Mouse (Mus musculus): Measurements from ENCODE around the gene Arhgef17. TPM values are rescaled to one million over a fixed set of nuclear protein-coding genes. Genes with fewer than 3 reads are reported as not detected.

Gene Arhgef17
- polyA plus RNA-seq, 1 experiment from 2014 or later, result 8.7 TPM

- Histone ChIP-seq H3K27me3 (no peaks in the 10 kb centered on the region), H3K9ac (no peak overlapping the region), H3K36me3 (no peaks in the 10 kb centered on the region), H3K9me3 (replicated peaks) (no peaks in the 10 kb centered on the region), H3K4me3 (replicated peaks) (no peak overlapping the region), H3K27ac (replicated peaks) (no peak overlapping the region), H3K4me1 (peaks cover 21% of the 10 kb centered on the region), H3K4me2 (replicated peaks) (no peak overlapping the region)
- ATAC-seq (ENCODE audit: insufficient number of reproducible peaks, low FRiP score, low TSS enrichment, low read depth), result no peak
- WGBS, result 37% methylated on average over 5 of the region's 5 CpGs
Measured at GRCm38 (mm10) chr7:100941169-100941568, 9.3 kb upstream of the Arhgef17 start.

GRCm38 (mm10) chr7:100938106-100938505 lies 6.2 kb upstream of the Arhgef17 start:
- Histone ChIP-seq H3K4me1 (peaks cover 17% of the 10 kb centered on the region), H3K4me3 (replicated peaks) (no peak overlapping the region), H3K9ac (no peak overlapping the region), H3K27me3 (no peaks in the 10 kb centered on the region), H3K36me3 (no peaks in the 10 kb centered on the region), H3K4me2 (replicated peaks) (no peak overlapping the region), H3K27ac (replicated peaks) (no peak overlapping the region), H3K9me3 (replicated peaks) (no peaks in the 10 kb centered on the region)
- ATAC-seq (ENCODE audit: insufficient number of reproducible peaks, low FRiP score, low TSS enrichment, low read depth), result no peak
- WGBS, result 88% methylated on average over 16 of the region's 16 CpGs

GRCm38 (mm10) chr7:100937481-100937880 lies 5.6 kb upstream of the Arhgef17 start:
- Histone ChIP-seq H3K4me1 (peaks cover 15% of the 10 kb centered on the region), H3K27ac (replicated peaks) (no peak overlapping the region), H3K27me3 (no peaks in the 10 kb centered on the region), H3K4me3 (replicated peaks) (no peak overlapping the region), H3K4me2 (replicated peaks) (no peak overlapping the region), H3K9me3 (replicated peaks) (no peaks in the 10 kb centered on the region), H3K36me3 (no peaks in the 10 kb centered on the region), H3K9ac (no peak overlapping the region)
- no peak for ATAC-seq (ENCODE audit: insufficient number of reproducible peaks, low FRiP score, low TSS enrichment, low read depth)
- WGBS, result 78% methylated on average over 3 of the region's 3 CpGs

- no peak overlapping the region for H3K4me2 ChIP-seq (replicated peaks)
- no peaks in the 10 kb centered on the region for H3K27me3 ChIP-seq
- no peak overlapping the region for H3K9ac ChIP-seq
- H3K9me3 ChIP-seq (replicated peaks), result no peaks in the 10 kb centered on the region
- H3K4me1 ChIP-seq, result peaks cover 32% of the 10 kb centered on the region
- no peaks in the 10 kb centered on the region for H3K36me3 ChIP-seq
- H3K27ac ChIP-seq (replicated peaks), result no peak overlapping the region
- no peak for ATAC-seq (ENCODE audit: insufficient number of reproducible peaks, low FRiP score, low TSS enrichment, low read depth)
- no peak overlapping the region for H3K4me3 ChIP-seq (replicated peaks)
Measured at GRCm38 (mm10) chr7:100933520-100933919, 1.6 kb upstream of the Arhgef17 start.

GRCm38 (mm10) chr7:100932481-100933007 lies 637 bp upstream of the Arhgef17 start:
- Histone ChIP-seq H3K27me3 (no peaks in the 10 kb centered on the region), H3K27ac (replicated peaks) (peak overlapping the region; percentile 99), H3K4me2 (replicated peaks) (peak overlapping the region; percentile 86), H3K9me3 (replicated peaks) (no peaks in the 10 kb centered on the region), H3K4me1 (peaks cover 37% of the 10 kb centered on the region), H3K36me3 (no peaks in the 10 kb centered on the region), H3K9ac (peak overlapping the region; percentile 46; the same call in 1 of the 2 replicates), H3K4me3 (replicated peaks) (peak overlapping the region; percentile 81)
- ATAC-seq (ENCODE audit: insufficient number of reproducible peaks, low FRiP score, low TSS enrichment, low read depth), result peak; percentile 92
- WGBS, result under 1% methylated on average over 27 of the region's 27 CpGs

- H3K4me1 ChIP-seq, result peaks cover 49% of the 10 kb centered on the region
- 0 out of 2 replicates have a peak, but pooled peaks have one; percentile 0 for ATAC-seq (ENCODE audit: insufficient number of reproducible peaks, low FRiP score, low TSS enrichment, low read depth)
- peak overlapping the region; percentile 96 for H3K9ac ChIP-seq
- H3K27me3 ChIP-seq, result no peaks in the 10 kb centered on the region
- H3K36me3 ChIP-seq, result no peaks in the 10 kb centered on the region
- H3K4me3 ChIP-seq (replicated peaks), result peak overlapping the region; percentile 81
- under 1% methylated on average over 72 of the region's 73 CpGs for WGBS
- peak overlapping the region; percentile 86 for H3K4me2 ChIP-seq (replicated peaks)
- peak overlapping the region; percentile 99 for H3K27ac ChIP-seq (replicated peaks)
- no peaks in the 10 kb centered on the region for H3K9me3 ChIP-seq (replicated peaks)
Measured at GRCm38 (mm10) chr7:100931316-100931925, 486 bp downstream of the Arhgef17 start.

GRCm38 (mm10) chr7:100930619-100931315 lies 1.1 kb downstream of the Arhgef17 start:
- H3K4me1 ChIP-seq, result peaks cover 55% of the 10 kb centered on the region

GRCm38 (mm10) chr7:100929639-100930303 lies 2.1 kb downstream of the Arhgef17 start:
- ATAC-seq (ENCODE audit: insufficient number of reproducible peaks, low FRiP score, low TSS enrichment, low read depth), result no peak
- Histone ChIP-seq H3K36me3 (no peaks in the 10 kb centered on the region), H3K9me3 (replicated peaks) (no peaks in the 10 kb centered on the region), H3K9ac (peak overlapping the region; percentile 96), H3K27me3 (no peaks in the 10 kb centered on the region), H3K4me3 (replicated peaks) (peak overlapping the region; percentile 81), H3K4me2 (replicated peaks) (peak overlapping the region; percentile 86), H3K27ac (replicated peaks) (no peak overlapping the region), H3K4me1 (peaks cover 65% of the 10 kb centered on the region)
- 54% methylated on average over 19 of the region's 19 CpGs for WGBS

More at GRCm38 (mm10) chr7:100930619-100931315, 1.1 kb downstream of the Arhgef17 start:
- H3K27ac ChIP-seq (replicated peaks), result peak overlapping the region; percentile 99
- no peaks in the 10 kb centered on the region for H3K9me3 ChIP-seq (replicated peaks)
- 2% methylated on average over 51 of the region's 53 CpGs for WGBS
- H3K4me3 ChIP-seq (replicated peaks), result peak overlapping the region; percentile 81
- ATAC-seq (ENCODE audit: insufficient number of reproducible peaks, low FRiP score, low TSS enrichment, low read depth), result peak; percentile 17; the same call in 1 of the 2 replicates
- no peaks in the 10 kb centered on the region for H3K36me3 ChIP-seq
- H3K27me3 ChIP-seq, result no peaks in the 10 kb centered on the region
- peak overlapping the region; percentile 96 for H3K9ac ChIP-seq
- peak overlapping the region; percentile 86 for H3K4me2 ChIP-seq (replicated peaks)

GRCm38 (mm10) chr7:100928456-100928855 lies 3.5 kb downstream of the Arhgef17 start:
- peak overlapping the region; percentile 96 for H3K9ac ChIP-seq
- H3K9me3 ChIP-seq (replicated peaks), result no peaks in the 10 kb centered on the region
- no peak overlapping the region for H3K27ac ChIP-seq (replicated peaks)
- peak overlapping the region; percentile 81 for H3K4me3 ChIP-seq (replicated peaks)
- no peak for ATAC-seq (ENCODE audit: insufficient number of reproducible peaks, low FRiP score, low TSS enrichment, low read depth)
- no peaks in the 10 kb centered on the region for H3K36me3 ChIP-seq
- peaks cover 78% of the 10 kb centered on the region for H3K4me1 ChIP-seq
- peak overlapping the region; percentile 86 for H3K4me2 ChIP-seq (replicated peaks)
- no peaks in the 10 kb centered on the region for H3K27me3 ChIP-seq
- 26% methylated on average over 9 of the region's 9 CpGs for WGBS

GRCm38 (mm10) chr7:100927287-100928000 lies 4.5 kb downstream of the Arhgef17 start:
- ATAC-seq (ENCODE audit: insufficient number of reproducible peaks, low FRiP score, low TSS enrichment, low read depth), result no peak
- Histone ChIP-seq H3K4me3 (replicated peaks) (peak overlapping the region; percentile 81), H3K27me3 (no peaks in the 10 kb centered on the region), H3K4me2 (replicated peaks) (peak overlapping the region; percentile 86), H3K9ac (peak overlapping the region; percentile 96), H3K36me3 (no peaks in the 10 kb centered on the region; the same call in 1 of the 2 replicates), H3K9me3 (replicated peaks) (no peaks in the 10 kb centered on the region), H3K4me1 (peaks cover 84% of the 10 kb centered on the region), H3K27ac (replicated peaks) (peak overlapping the region; percentile 45; the same call in 1 of the 2 replicates)
- WGBS, result 3% methylated on average over 7 of the region's 7 CpGs
